Mouse (Mus musculus): ENCODE results near the gene Olfr473. TPM values are rescaled to one million over a fixed set of nuclear protein-coding genes. Genes with fewer than 3 reads are reported as not detected.

Olfr473 gene
- polyA plus RNA-seq (2017; shearing (Covaris generic)): not detected

GRCm38 (mm10) chr7:107930146-107930545 is at the start of gene Olfr473:
Gene Olfr473 (plus strand): TSS chr7:107930446.

GRCm38 (mm10) chr7:107897602-107898001 is 32.6 kb upstream of the Olfr473 start, which contains the start of gene Olfr472:
Gene Olfr472 (plus strand): TSS chr7:107897902.

GRCm38 (mm10) chr7:107954343-107954742 is 24.1 kb downstream of the Olfr473 start, which contains the start of gene Olfr474:
Gene Olfr474 (plus strand): TSS chr7:107954643.

GRCm38 (mm10) chr7:107964503-107964902 is 34.3 kb downstream of the Olfr473 start, which contains the start of gene Olfr476:
Gene Olfr476 (plus strand): TSS chr7:107964803.

Other genes starting within 250 kb of the Olfr473 start
- gene Cyb5r2, start 172.4 kb upstream of the Olfr473 start, polyA plus RNA-seq (2017; shearing (Covaris generic)): not detected
- not detected for gene Ovch2, start 129.2 kb upstream of the Olfr473 start, polyA plus RNA-seq (2017; shearing (Covaris generic))
- gene Olfr467, start 118.2 kb upstream of the Olfr473 start, polyA plus RNA-seq (2017; shearing (Covaris generic)): not detected
- not detected for gene Olfr469, start 104.9 kb upstream of the Olfr473 start, polyA plus RNA-seq (2017; shearing (Covaris generic))
- 0.45 TPM for gene Olfr470, start 83.0 kb upstream of the Olfr473 start, polyA plus RNA-seq (2017; shearing (Covaris generic))
- gene Olfr472, start 32.5 kb upstream of the Olfr473 start, polyA plus RNA-seq (2017; shearing (Covaris generic)): 0.40 TPM
- gene Olfr474, start 24.2 kb downstream of the Olfr473 start, polyA plus RNA-seq (2017; shearing (Covaris generic)): not detected
- gene Olfr476, start 34.4 kb downstream of the Olfr473 start, polyA plus RNA-seq (2017; shearing (Covaris generic)): not detected
- not detected for gene Olfr477, start 56.2 kb downstream of the Olfr473 start, polyA plus RNA-seq (2017; shearing (Covaris generic))
- gene Olfr478, start 103.5 kb downstream of the Olfr473 start, polyA plus RNA-seq (2017; shearing (Covaris generic)): not detected
- gene Olfr479, start 120.2 kb downstream of the Olfr473 start, polyA plus RNA-seq (2017; shearing (Covaris generic)): not detected
- gene Olfr480, start 136.9 kb downstream of the Olfr473 start, polyA plus RNA-seq (2017; shearing (Covaris generic)): not detected
- 0.07 TPM for gene Olfr481, start 149.4 kb downstream of the Olfr473 start, polyA plus RNA-seq (2017; shearing (Covaris generic))
- gene Olfr482, start 167.1 kb downstream of the Olfr473 start, polyA plus RNA-seq (2017; shearing (Covaris generic)): 0.33 TPM
- not detected for gene Olfr483, start 170.4 kb downstream of the Olfr473 start, polyA plus RNA-seq (2017; shearing (Covaris generic))
- not detected for gene Olfr484, start 197.0 kb downstream of the Olfr473 start, polyA plus RNA-seq (2017; shearing (Covaris generic))
- gene Olfr485, start 229.4 kb downstream of the Olfr473 start, polyA plus RNA-seq (2017; shearing (Covaris generic)): 0.40 TPM
- not detected for gene Olfr486, start 242.3 kb downstream of the Olfr473 start, polyA plus RNA-seq (2017; shearing (Covaris generic))